Mouse (Mus musculus) embryo, embryonic 11 days (tissue): Measurements from ENCODE around the gene Slc7a14.
A peak's percentile ranks its signal among the peaks of the same experiment; 100 is the strongest.

Experiments used
- DNase-seq: peaks from one replicate; pipeline ENCODE4 v3.0.0-alpha.2; 2015

Gene Slc7a14

GRCm38 (mm10) chr3:31260964-31261346, 49.2 kb downstream of the Slc7a14 start:
- DNase-seq: no peak

- peak; percentile 84 for DNase-seq
Measured at GRCm38 (mm10) chr3:31260329-31260963, 49.7 kb downstream of the Slc7a14 start.

- DNase-seq: peak; percentile 21
Measured at GRCm38 (mm10) chr3:31259553-31260255, 50.5 kb downstream of the Slc7a14 start.

- DNase-seq: no peak
Measured at GRCm38 (mm10) chr3:31254427-31254826, 55.8 kb downstream of the Slc7a14 start.

GRCm38 (mm10) chr3:31253862-31254261, 56.3 kb downstream of the Slc7a14 start:
- no peak for DNase-seq

GRCm38 (mm10) chr3:31252566-31252965, 57.6 kb downstream of the Slc7a14 start:
- no peak for DNase-seq

- DNase-seq: no peak
Measured at GRCm38 (mm10) chr3:31243478-31243877, 66.7 kb downstream of the Slc7a14 start.

- DNase-seq: no peak
Measured at GRCm38 (mm10) chr3:31240840-31241239, 69.3 kb downstream of the Slc7a14 start.

- no peak for DNase-seq
Measured at GRCm38 (mm10) chr3:31239645-31240044, 70.5 kb downstream of the Slc7a14 start.

GRCm38 (mm10) chr3:31237936-31238335, 72.2 kb downstream of the Slc7a14 start:
- peak; percentile 70 for DNase-seq

- DNase-seq: no peak
Measured at GRCm38 (mm10) chr3:31236146-31236545, 74.0 kb downstream of the Slc7a14 start.

GRCm38 (mm10) chr3:31234356-31234755, 75.8 kb downstream of the Slc7a14 start:
- no peak for DNase-seq

GRCm38 (mm10) chr3:31233746-31234312, 76.3 kb downstream of the Slc7a14 start:
- DNase-seq: peak; percentile 29

- no peak for DNase-seq
Measured at GRCm38 (mm10) chr3:31229281-31229680, 80.9 kb downstream of the Slc7a14 start.

GRCm38 (mm10) chr3:31228487-31228886, 81.7 kb downstream of the Slc7a14 start:
- no peak for DNase-seq

- DNase-seq: no peak
Measured at GRCm38 (mm10) chr3:31223551-31223950, 86.6 kb downstream of the Slc7a14 start.

- DNase-seq: no peak
Measured at GRCm38 (mm10) chr3:31220040-31220439, 90.1 kb downstream of the Slc7a14 start.

- DNase-seq: no peak
Measured at GRCm38 (mm10) chr3:31219483-31219882, 90.7 kb downstream of the Slc7a14 start.

- DNase-seq: no peak
Measured at GRCm38 (mm10) chr3:31217523-31217922, 92.7 kb downstream of the Slc7a14 start.

- peak; percentile 29 for DNase-seq
Measured at GRCm38 (mm10) chr3:31213802-31214201, 96.4 kb downstream of the Slc7a14 start.

GRCm38 (mm10) chr3:31212205-31213038, 97.8 kb downstream of the Slc7a14 start:
- DNase-seq: peak; percentile 78

GRCm38 (mm10) chr3:31209001-31209400, 101.2 kb downstream of the Slc7a14 start:
- DNase-seq: peak; percentile 57

- DNase-seq: peak; percentile 61
Measured at GRCm38 (mm10) chr3:31208458-31208994, 101.7 kb downstream of the Slc7a14 start.
